Mouse (Mus musculus) adrenal gland, adult 2 months (tissue): ENCODE data around the gene Hnrnph1. TPM values are rescaled to one million over a fixed set of nuclear protein-coding genes. Genes with fewer than 3 reads are reported as not detected.
"Not testable (repeated sequence)": the region's sequence is repeated elsewhere in the genome, so short reads cannot be mapped to it uniquely, and the experiment has no call there.

Source experiments
- DNase-seq: peaks from one replicate; pipeline ENCODE4 v3.0.0; 2021
- long read RNA-seq: library from polyadenylated mRNA; stranded (forward); transcript quantifications from one replicate; pipeline ENCODE4 v2.0.0, GENCODE M21; 2021
- polyA plus RNA-seq: library from polyadenylated mRNA; depleted of rRNA; stranded (reverse); fragments of >200 nt; gene quantifications from 2 replicates; pipeline ENCODE4 v1.2.3, GENCODE M21; 2012; rRNA removed
- total RNA-seq, 2 experiments: library from RNA; stranded (reverse); gene quantifications; 2 replicates each; pipeline ENCODE4 v1.2.3; 2021

The Hnrnph1 gene
- total RNA-seq (100 to 1,000 TPM; 225 to 240 TPM), polyA plus RNA-seq (13.4 and 13.7 TPM in 2 replicates)
- long read RNA-seq, transcript Hnrnph1-201 (14 exons, 2,225 nt) = major isoform, 6 of 21 reads
- long read RNA-seq, partial matches to known transcripts = 7 of 21 reads
- long read RNA-seq, other reads (novel, unspliced or antisense) = 8 of 21 reads

DNA sequence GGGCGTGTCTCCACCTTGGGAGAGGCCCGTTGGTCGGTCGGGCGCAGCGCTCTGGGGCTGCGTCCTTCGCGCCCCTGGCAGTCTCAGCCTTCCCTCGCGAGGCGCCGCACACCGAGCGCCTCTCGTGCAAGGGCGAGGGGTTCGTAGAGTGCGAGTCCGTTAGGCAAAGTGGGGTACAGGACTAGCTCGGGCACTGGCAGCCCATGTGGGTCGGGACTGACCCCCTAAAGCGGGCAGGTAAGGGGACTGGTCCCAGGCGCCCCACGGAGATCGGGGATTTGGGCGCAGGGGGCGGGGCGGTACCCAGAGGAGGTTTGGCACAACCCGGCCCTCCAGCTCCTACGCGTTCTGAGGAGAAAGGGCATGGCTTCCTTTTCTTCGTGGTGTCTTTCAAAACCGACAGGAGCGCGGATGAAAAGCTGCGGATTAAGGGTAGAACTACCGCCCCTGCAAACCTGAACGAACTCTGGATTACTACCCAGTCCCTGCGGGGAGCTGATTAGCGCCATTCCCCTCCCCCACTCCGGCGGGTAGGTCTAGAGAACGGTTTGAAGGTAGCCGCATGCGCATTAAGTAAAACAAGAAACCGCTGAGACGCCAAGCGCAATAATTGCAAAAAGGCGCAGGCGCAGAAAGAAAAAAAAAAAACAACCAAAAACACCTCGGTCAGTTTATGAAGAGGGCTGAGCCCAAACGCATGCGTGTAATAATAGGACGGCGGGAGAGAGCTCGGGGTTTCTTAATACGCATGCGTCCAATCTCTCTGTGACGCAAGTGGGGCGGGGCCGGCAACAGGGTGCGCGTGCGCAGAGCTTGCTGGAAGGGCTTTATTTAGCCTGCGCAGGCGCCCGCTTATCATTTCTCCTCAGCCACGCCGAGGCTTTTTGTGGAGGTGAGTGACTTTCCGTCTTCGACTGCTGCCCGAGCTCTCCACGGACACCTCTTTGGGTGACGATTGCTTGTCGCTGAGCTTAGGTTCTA, at the start of gene Hnrnph1:
Gene Hnrnph1 (plus strand): TSS at position 80 of the 981 bp plus-strand sequence.
- peak; percentile 98 for DNase-seq

DNA sequence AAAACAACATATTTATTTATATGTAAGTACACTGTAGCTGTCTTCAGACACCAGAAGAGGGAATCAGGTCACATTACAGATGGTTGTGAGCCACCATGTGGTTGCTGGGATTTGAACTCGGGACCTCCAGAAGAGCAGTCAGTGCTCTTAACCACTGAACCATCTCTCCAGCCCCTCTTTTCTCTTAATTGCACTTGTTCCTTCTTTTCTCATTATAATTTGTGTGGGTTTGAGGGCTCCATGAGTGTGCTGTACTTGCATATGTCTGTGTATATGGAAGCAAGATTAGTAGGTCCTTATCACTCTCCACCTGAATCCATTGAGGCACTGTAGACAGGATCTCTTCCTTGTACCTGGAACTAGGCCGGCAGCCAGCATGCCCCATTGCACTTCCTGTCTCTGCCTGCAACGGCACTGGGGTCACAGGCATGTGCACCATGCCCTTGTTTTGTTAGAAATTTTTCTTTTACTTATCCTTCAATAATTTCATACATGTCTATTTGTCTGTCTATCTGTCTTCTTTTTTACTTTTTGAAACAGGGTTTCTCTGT, 48.6 kb upstream of the Hnrnph1 start:
- no peak for DNase-seq

DNA sequence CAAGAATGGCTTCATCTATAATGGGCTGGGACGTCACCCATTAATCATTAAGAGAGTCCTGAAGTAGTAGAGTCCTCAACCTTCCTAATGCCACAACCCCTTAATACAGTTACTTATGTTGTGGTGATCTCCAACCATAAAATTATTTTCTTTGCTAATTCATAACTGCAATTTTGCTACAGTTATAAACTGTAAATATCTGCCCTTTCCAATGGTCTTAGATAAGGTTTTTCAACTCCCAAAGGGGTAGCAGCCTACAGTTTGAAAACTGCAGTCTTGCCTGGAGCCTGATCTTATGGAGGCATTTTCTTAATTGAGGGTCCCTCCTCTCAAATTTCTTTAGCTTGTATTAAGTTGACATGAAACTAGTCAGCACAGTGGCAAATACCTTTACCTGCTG, 47.4 kb upstream of the Hnrnph1 start:
- no peak for DNase-seq

DNA sequence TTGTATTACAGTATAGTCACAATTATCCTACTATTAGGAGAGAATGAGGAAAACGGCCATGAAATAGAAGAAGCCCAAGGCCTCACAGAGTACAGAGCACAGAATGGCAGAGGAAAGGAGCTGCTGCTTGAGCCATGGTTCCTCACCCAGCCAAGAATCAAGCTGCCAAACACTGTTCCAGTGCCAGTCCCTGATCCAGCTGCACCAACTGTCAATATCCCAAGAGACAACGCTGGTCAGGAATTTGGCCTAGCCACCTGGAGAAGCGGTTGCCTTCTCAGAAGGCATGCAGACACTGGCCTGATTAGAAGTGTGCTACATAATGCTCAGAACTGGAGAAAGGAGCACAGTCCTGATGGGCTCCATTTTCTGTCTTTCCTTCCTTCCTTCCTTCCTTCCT, 43.6 kb upstream of the Hnrnph1 start:
- DNase-seq = no peak

DNA sequence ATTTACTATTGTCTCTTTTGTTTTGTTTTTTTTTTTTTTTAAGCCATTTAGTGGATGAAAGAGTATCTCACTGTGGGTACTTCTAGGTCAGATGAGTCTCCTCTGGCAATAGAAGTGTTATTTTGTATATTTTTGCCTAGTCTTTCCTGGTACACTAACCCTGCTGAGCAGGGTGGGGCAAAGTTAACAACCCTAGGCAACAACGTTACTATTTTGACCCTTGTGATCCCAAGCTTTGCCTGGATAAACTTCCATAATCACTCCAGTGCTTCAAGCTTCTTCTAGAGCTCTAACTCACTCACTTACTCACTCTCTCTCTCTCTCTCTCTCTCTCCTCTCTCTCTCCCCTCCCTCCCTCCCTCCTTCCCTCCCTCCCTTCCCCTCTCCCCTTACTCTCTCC, 40.7 kb upstream of the Hnrnph1 start:
- DNase-seq = no peak

DNA sequence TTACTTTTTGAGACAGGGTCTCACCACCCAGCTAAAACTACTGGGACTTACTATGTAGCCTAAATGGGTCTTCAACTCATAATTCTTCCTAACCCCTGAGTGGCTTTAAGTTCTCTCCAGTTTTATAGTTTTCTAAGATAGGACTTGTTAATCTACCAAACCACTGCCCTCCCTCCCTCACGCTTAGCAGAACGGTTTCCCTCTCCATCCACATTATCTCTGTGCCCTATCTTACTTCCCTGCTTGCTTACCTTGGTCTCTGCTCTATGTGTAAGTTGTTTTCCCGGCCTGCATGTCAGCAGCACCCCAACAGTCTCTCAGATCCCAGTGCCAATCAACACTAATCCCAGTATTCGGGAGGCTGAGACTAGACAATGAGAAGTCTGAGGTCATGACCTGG, 39.9 kb upstream of the Hnrnph1 start:
- DNase-seq = no peak

DNA sequence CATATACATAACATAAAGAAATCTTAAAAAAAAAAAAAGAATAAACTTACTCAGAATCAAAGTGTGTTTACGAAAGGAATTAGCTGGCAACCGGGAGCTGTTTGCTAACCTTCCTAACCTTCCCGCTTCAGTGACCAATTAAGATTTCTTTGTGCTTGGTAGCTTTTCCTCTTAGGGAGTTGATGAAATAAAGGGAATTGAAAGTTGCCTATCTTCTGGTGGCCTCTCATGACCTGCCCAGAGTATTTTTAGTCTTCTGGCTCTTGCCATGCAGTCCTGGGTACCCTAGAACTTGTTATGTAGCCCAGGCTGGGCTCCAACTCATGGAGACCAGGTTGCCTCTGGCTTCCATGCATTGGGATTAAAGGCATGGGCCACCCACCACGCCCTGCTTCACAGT, 31.3 kb upstream of the Hnrnph1 start:
- no peak for DNase-seq

DNA sequence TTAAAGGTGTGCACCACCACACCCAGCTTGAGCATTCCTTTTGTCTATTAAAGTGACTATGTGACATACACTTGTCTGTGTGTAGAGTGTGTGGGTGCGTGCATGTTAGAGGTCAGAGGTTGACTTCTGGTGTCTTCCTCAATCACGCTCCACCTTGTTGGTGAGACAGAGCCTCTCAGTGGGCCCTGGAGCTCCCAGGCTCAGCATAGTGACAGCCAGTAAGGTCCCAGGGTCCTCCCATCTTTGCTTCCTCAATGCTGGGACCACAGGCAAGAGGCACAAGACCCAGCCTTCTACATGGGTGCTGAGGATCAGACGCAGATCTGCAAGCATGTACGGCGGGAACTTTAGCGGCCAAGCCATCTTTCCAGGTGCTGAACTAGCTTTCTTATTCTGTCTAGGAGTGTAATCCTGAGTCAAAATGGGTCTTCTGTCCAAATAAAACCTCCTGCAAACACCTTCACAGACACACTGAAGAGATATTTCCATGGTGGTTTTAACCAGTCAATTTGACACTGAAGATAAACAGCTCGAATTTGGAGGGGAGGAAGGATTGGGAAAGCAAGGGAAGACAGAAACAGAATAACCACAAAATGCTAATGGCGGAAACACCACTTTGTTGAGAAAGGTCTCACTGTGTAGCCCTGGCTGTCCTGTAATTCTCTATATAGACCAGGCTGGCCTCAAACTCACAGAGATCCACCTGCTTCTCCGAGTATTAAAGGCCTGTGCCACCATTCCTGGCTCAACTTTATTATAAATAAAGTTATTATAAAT, 30.3 kb upstream of the Hnrnph1 start:
- no peak for DNase-seq

DNA sequence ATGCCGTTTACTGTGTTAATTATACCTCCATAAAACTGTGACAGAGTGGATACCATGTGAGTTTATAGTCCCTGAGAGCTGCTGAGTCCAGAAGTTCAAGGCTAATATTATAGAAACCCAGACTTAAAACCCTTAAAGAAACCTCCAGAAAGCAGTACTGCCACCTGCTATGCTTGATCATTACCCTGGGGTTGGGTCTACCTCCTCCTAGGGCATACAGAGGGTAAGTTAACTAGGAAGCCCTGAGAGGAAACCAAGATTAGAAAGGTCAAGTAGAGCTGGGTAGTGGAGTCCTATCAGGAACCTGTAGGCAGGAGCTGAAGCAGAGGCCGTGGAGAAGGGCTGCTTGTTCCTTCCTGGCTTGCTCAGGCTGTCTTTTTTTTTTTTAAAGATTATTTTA, 24.6 kb upstream of the Hnrnph1 start:
- DNase-seq = no peak

DNA sequence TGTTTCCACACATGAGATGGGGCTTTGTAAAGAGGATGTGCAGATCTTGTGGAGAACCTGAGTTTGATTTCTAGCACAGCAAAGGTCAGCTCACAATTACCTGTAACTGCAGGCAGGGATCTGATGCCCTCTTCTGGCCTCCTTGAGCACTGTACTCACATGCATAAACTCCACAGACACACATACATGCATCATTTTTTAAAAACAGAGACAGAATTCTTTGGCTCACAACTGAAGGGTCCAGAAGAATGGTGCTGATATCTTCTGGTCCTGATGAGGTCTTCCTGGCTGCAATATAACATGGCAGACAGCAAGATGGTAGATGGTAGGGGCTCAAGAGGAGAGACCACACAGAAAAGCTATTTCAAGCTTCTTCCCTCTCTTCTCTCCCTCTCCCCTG, 22.6 kb upstream of the Hnrnph1 start, which contains the start of gene Cby3:
Gene Cby3 (plus strand): TSS at position 301 of the 400 bp plus-strand sequence.
- DNase-seq = no peak

DNA sequence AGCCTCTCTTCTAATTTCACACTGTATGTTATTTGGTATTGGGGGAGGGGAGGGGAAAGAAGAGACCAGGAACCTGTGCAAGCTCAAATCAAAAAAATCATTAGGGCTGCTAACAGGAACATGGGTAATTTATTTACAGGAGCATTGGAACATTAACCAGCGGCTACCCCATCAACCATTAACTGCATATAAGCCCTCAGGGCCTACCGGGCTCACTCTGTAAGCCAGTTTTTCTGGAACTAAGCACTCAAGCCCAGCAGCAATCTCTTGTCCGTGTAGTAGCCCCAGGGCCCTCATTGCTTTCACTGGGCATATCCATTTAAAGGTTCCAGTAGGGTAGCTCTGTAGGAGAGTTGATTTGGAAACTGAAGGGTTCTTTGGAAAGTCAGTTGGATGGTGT, 21.9 kb upstream of the Hnrnph1 start:
- DNase-seq = no peak

DNA sequence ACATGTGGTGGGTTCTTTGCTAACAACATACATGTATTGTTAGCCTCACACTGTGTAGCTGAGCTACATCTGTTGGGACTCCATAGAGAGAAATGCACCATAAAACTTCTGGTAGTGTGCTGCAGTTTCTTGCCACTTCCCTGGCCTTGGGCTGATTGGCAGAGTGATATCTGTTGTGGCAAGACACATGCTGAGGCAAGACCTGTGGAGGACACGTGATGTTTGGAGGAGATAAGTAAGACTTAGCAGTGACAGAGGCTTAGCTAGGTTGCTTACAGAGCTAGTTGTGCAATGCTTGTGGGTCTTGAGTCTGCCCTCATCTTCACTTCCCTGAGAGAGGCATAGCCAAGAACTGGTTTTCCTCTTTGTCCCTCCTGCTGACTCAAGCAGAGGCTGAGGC, 21.4 kb upstream of the Hnrnph1 start:
- no peak for DNase-seq

DNA sequence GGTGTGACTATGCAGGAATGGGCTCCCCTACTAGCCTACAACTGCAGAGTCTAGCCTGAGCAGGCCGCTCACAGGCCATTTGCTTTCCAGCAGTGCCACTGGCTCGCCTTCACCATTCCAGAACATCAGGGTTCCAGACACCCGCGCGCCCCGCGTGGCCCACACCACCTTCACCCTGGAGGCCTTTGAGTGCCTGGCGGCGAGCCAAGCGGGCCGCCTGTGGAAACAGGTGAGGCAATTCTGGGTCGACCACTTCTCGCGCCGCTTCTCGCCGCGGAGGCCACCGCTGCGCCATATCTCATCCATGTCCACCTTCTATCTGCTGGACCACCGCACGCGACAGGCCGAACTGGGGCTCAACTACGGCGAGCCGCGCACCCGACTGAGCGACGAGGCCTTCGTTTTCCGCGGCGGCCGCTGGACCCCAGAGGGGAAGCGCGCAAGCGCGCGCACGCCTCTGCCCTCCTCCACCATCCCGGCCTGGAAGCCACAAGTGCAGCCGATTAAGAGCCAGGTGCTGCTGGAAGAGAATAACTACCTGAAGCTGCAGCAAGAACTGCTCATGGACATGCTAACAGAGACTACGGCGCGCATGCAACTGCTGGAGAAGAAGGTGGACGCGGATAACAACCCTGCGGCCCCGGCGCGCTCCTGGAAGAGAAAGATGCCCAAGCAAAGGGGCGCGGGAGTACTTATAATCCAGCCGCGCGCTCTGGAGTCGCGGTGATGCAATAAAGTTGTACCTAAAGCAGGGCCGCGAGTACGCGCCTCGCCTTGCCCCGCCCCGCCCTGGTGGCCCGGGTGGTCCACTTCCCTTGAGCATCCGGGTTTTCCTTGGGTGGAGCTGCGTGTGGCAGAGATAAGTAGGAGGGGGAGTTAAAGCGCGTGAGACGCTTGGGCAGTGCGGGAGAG, 17.6 kb upstream of the Hnrnph1 start:
- DNase-seq = peak; percentile 38

DNA sequence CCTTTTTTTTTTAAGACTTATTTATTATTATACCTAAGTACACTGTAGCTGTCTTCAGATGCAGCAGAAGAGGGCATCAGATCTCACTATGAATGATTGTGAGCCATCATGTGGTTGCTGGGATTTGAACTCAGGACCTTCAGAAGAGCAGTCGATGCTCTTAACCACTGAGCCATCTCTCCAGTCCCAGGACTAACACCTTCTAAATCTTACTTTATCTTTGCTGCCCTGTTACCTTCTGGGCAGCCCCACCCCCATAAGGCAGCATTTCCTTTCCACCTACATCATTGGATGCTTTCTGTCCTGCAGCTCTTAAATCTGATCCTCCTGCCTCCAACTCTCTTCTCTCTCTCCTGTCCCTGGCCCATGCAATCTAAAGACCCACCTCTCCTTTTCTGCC, 15.5 kb upstream of the Hnrnph1 start:
- not testable (repeated sequence) for DNase-seq

DNA sequence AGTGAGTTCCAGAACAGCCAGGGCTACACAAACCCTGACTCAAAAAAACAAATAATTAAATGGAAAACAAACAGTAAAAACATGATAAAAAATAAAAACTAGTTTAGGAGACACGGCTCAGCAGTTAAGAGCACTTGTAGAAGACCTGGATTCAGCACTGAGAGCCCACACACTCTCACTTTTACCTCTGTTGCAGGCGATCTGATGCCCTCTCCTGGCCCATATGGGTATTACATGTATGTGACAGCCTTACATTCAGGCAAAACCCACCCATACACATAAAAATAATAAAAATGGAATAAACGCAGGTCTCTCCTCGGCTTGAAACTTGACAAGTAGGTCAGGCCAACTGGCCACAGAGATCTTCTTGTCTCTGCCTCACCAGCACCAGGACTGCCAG, 12.2 kb upstream of the Hnrnph1 start:
- peak; percentile 74 for DNase-seq

DNA sequence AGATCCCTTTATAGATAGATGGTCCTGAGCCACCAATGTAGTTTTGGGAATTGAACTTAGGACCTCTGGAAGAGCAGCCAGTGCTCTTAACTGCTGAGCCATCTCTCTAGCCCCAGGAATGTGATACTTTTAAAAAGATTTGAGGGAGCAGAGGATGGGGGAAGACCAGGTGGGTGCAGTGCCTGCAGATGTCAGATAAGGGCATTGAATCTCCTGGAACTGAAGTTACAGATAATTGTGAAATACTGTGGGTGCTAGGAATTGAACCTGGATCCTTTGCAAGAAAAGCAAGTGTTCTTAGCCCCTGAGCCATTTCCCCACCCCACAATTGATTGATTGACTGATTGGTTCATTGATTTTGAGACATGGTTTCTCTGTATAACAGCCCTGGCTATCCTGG, 11.5 kb upstream of the Hnrnph1 start:
- DNase-seq = no peak

DNA sequence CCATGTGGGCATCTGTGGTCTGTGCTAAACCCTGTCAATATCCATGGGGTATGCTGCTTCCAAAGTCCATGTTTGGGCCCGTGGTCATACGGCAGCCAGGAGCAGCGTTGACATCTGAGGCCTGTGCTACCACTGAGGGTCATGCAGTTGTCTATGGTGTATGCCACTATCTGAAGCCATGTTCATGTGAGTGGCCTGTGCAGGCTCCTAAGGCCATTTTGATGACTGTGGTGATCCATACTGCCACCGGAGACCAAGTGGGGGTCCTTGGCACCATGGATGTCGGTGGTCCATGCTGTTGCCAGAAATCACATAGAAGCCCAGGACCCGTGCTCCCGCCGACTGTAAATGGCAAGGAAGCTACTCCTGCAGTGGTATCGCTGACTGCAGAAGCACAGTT, 9.3 kb upstream of the Hnrnph1 start:
- no peak for DNase-seq

DNA sequence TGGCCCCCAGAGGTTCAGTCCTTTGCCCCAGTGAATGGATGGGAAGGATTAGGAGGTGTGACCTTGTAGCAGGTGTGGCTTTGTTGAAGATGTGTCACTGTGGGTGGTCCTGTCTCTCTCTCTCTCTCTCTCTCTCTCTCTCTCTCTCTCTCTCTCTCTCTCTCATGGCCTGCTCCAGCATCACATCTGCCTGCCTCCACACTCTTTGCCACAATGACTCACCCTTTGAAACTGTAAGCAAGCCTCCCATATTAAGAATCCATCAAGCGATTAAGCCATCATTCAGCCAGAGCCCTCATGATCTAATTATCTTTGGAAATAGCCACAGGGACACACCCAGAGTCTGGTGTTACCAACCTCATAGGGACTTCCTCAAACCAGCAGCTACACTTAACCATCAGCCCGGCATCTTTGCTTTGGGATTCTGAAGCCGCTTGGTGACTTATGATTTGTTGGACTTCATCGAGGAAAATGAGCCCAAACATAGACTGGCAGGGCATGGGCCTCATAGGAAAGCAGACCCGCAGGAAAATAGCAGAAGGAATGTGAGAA, 7.4 kb upstream of the Hnrnph1 start:
- DNase-seq = peak; percentile 28

DNA sequence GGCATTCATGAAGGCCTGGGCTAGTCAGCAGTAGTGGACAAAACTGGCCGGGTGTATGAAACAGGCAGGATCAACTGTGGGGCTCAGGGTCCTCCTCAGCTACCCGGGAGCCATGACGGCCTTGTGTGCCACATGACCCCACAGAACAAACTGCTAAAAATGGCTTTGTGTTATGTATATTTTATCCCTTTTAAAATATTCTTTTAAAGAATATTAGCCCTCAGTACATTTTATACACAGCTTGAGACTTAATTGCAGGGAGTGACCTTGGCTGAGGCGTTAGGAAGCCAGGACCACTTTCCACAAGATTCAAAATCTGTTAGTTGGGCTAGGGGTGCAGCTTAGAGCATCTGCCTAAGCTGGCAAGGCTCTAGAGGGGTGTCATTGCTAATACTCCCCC, 5.8 kb upstream of the Hnrnph1 start:
- DNase-seq = no peak

DNA sequence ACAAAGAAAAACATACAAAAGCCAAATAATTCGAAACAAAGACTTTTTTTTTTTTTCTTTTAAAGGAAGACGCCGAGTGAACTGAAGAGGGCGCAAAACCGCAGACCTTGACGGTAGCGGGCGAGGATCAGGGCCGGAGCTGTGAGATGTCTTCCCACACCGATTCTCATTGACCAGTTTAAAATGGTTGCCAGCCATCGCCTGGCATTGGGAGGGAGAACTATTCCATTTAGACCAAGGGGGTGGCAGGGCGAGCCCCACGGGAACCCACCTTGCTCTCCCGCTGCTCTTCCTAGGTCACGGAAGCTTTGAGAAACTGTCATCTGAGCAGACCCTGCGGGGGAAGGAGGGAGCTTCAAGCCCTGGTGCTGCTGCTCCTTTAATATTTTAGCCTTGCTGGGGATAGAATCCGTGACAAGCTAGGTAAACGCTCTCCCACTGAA, 5.4 kb upstream of the Hnrnph1 start:
- DNase-seq = peak; percentile 75

DNA sequence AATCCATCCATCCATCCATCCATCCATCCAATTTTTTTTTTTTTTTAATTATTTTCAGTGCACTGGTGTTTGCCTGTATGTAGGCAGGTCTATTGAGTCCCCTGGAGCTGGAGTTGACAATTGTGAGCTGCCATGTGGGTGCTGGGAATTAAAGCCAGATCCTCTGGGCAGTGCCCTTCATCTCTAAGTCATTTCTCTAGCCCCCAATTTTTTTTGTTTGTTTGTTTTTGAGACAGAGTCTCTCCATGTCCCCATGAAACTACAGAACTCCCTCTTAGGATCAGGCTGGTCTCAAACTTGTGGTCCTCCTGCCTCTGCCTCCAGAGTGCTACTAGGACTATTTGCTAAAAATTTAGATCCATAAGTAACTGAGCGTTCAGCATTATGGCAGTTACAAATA, 4.9 kb upstream of the Hnrnph1 start:
- DNase-seq = no peak
